Mouse (Mus musculus) 416B (cell line): ENCODE results near the gene Smim10l2a.
A peak's percentile ranks its signal among the peaks of the same experiment; 100 is the strongest.
"Not testable (repeated sequence)": the region's sequence is repeated elsewhere in the genome, so short reads cannot be mapped to it uniquely, and the experiment has no call there.

Experiments
- DNase-seq: peaks from one replicate; pipeline ENCODE4 v3.0.0; 2011; ENCODE audit warnings: low read depth

Gene Smim10l2a

GRCm38 (mm10) chrX:56374431-56375128 lies at the start of gene Smim10l2a:
Smim10l2a (plus strand) TSS chrX:56374586.
- not testable (repeated sequence) for DNase-seq

GRCm38 (mm10) chrX:56332046-56332445 lies 42.3 kb upstream of the Smim10l2a start:
- no peak for DNase-seq

- DNase-seq, result peak; percentile 49
Measured at GRCm38 (mm10) chrX:56340305-56340704, 34.1 kb upstream of the Smim10l2a start.

GRCm38 (mm10) chrX:56342921-56343320 lies 31.5 kb upstream of the Smim10l2a start:
- no peak for DNase-seq

GRCm38 (mm10) chrX:56346176-56346931 lies 28.0 kb upstream of the Smim10l2a start, which contains the start of gene Zfp449:
Zfp449 (plus strand) TSS chrX:56346400.
- no peak for DNase-seq

- no peak for DNase-seq
Measured at GRCm38 (mm10) chrX:56346932-56347253, 27.5 kb upstream of the Smim10l2a start.

GRCm38 (mm10) chrX:56380852-56381251 lies 6.5 kb downstream of the Smim10l2a start:
- no peak for DNase-seq

GRCm38 (mm10) chrX:56384142-56384541 lies 9.8 kb downstream of the Smim10l2a start:
- DNase-seq, result peak; percentile 4

- DNase-seq, result no peak
Measured at GRCm38 (mm10) chrX:56404646-56405045, 30.3 kb downstream of the Smim10l2a start.

- DNase-seq, result peak; percentile 6
Measured at GRCm38 (mm10) chrX:56405482-56405881, 31.1 kb downstream of the Smim10l2a start.

GRCm38 (mm10) chrX:56406128-56406527 lies 31.7 kb downstream of the Smim10l2a start:
- no peak for DNase-seq

- DNase-seq, result no peak
Measured at GRCm38 (mm10) chrX:56416277-56416676, 41.9 kb downstream of the Smim10l2a start.

GRCm38 (mm10) chrX:56417541-56417940 lies 43.2 kb downstream of the Smim10l2a start:
- peak; percentile 23 for DNase-seq
